Mouse (Mus musculus): ENCODE measurements around the gene Uqcrc1. TPM values are rescaled to one million over a fixed set of nuclear protein-coding genes. Genes with fewer than 3 reads are reported as not detected.

Uqcrc1 gene
- polyA plus RNA-seq, 1 experiment from 2014 or later = 361 TPM

MicroRNA genes within 50 kb of the gene (microRNA counts, 519-probe panel; counts per million panel counts)
- 177 counts per million, percentile 53 among the panel's probes with 10 or more counts for microRNA mmu-miR-711

Small RNA genes within 50 kb of the gene (microRNA-seq; reads per million reads assigned to microRNA genes)
- not detected for gene Mir711

Other genes starting within 250 kb of the Uqcrc1 start
- gene Prkar2a, start 247.3 kb upstream of the Uqcrc1 start, polyA plus RNA-seq (2015; fragmentation: Nextera tagmentation; extraction: Ambion mirVana) = 32.8 and 34.2 TPM in 2 replicates
- 153 and 172 TPM in 2 replicates for gene Ip6k2, start 152.8 kb upstream of the Uqcrc1 start, polyA plus RNA-seq (2015; fragmentation: Nextera tagmentation; extraction: Ambion mirVana)
- gene Nckipsd, start 128.3 kb upstream of the Uqcrc1 start, polyA plus RNA-seq (2015; fragmentation: Nextera tagmentation; extraction: Ambion mirVana) = 15.2 and 17.6 TPM in 2 replicates
- 13.3 and 14.4 TPM in 2 replicates for gene Celsr3, start 110.3 kb upstream of the Uqcrc1 start, polyA plus RNA-seq (2015; fragmentation: Nextera tagmentation; extraction: Ambion mirVana)
- gene Slc26a6, start 83.3 kb upstream of the Uqcrc1 start, polyA plus RNA-seq (2015; fragmentation: Nextera tagmentation; extraction: Ambion mirVana) = 8.1 and 8.5 TPM in 2 replicates
- gene Tmem89, start 22.0 kb upstream of the Uqcrc1 start, polyA plus RNA-seq (2015; fragmentation: Nextera tagmentation; extraction: Ambion mirVana) = 0.25 TPM in 1 of 2 replicates, not detected in the other
- 1.2 and 1.6 TPM in 2 replicates for gene Col7a1, start 17.0 kb downstream of the Uqcrc1 start, polyA plus RNA-seq (2015; fragmentation: Nextera tagmentation; extraction: Ambion mirVana)
- gene Ucn2, start 49.4 kb downstream of the Uqcrc1 start, polyA plus RNA-seq (2015; fragmentation: Nextera tagmentation; extraction: Ambion mirVana) = not detected in 2 replicates
- 14.5 and 16.8 TPM in 2 replicates for gene Pfkfb4, start 55.1 kb downstream of the Uqcrc1 start, polyA plus RNA-seq (2015; fragmentation: Nextera tagmentation; extraction: Ambion mirVana)
- gene Shisa5, start 101.9 kb downstream of the Uqcrc1 start, polyA plus RNA-seq (2015; fragmentation: Nextera tagmentation; extraction: Ambion mirVana) = 33.6 and 35.1 TPM in 2 replicates
- gene Trex1, start 123.1 kb downstream of the Uqcrc1 start, polyA plus RNA-seq (2015; fragmentation: Nextera tagmentation; extraction: Ambion mirVana) = 9.3 and 13.0 TPM in 2 replicates
- gene Atrip, start 137.5 kb downstream of the Uqcrc1 start, polyA plus RNA-seq (2015; fragmentation: Nextera tagmentation; extraction: Ambion mirVana) = 31.4 and 31.5 TPM in 2 replicates
- 17.9 and 18.9 TPM in 2 replicates for gene Ccdc51, start 145.9 kb downstream of the Uqcrc1 start, polyA plus RNA-seq (2015; fragmentation: Nextera tagmentation; extraction: Ambion mirVana)
- gene Tma7, start 146.0 kb downstream of the Uqcrc1 start, polyA plus RNA-seq (2015; fragmentation: Nextera tagmentation; extraction: Ambion mirVana) = 693 and 750 TPM in 2 replicates
- 22.4 and 27.7 TPM in 2 replicates for gene Plxnb1, start 158.8 kb downstream of the Uqcrc1 start, polyA plus RNA-seq (2015; fragmentation: Nextera tagmentation; extraction: Ambion mirVana)
- not detected in 2 replicates for gene Fbxw21, start 225.4 kb downstream of the Uqcrc1 start, polyA plus RNA-seq (2015; fragmentation: Nextera tagmentation; extraction: Ambion mirVana)